Mouse (Mus musculus) layer of hippocampus, adult 9-11 months (tissue): ENCODE data around the gene BC024063.
A peak's percentile ranks its signal among the peaks of the same experiment; 100 is the strongest.
"Not testable (repeated sequence)": the region's sequence is repeated elsewhere in the genome, so short reads cannot be mapped to it uniquely, and the experiment has no call there.

Experiments
- DNase-seq: peaks from one replicate; pipeline ENCODE4 v3.0.0; 2022

The BC024063 gene

DNA sequence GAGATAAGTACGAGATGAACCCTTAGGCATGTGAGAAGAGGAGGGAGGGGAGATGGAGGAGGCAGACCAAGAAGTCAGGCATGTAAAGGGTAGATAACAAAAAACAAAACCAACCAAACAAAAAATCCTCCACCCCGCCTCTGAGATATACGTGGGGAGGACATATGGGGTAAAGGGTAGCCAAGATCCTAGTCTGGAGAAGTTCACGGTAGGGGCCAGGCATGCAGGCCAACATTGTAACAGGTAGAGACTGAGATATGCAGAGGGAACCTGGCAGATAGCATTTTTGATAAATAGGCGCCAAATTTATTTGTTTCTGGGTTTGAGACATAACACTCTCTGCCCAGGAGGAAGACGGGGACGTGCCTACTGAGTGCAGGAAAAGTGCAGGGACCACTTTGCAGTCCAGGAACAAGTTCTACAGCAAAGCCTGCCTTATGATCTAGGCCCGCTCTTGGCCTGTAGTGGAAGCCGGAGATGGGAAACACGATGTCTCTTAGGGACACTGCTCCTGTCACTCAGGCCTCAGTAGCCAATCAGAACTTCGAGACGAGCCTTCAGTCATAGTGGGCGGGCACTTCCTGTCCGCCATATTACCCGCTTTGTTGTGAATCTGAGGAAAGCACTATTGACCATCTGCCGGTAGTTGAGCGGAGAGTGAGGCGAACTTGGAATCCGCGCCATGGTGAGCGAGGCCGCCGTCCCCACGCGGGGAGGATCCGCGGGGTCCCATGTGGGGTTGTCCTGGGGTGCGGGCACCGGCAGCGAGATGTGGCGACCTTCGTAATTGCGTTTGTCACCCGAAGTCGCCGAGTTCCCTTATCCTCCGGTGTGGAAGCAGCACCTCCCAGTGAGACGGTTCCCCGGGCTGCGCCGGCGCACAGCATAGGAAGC lies at the start of gene BC024063:
Gene BC024063 (plus strand): TSS at position 626 of the 894 bp plus-strand sequence.
- peak; percentile 87 for DNase-seq

GRCm38 (mm10) chr10:82042191-82042590 lies 41.0 kb upstream of the BC024063 start:
- DNase-seq = no peak

GRCm38 (mm10) chr10:82046603-82047002 lies 36.5 kb upstream of the BC024063 start:
- no peak for DNase-seq

GRCm38 (mm10) chr10:82047597-82048459 lies 35.3 kb upstream of the BC024063 start, which contains the start of gene Zfp873:
TSS of gene Zfp873 (plus strand) at chr10:82048123.
- DNase-seq = peak; percentile 96

GRCm38 (mm10) chr10:82048460-82048804 lies 34.7 kb upstream of the BC024063 start:
- DNase-seq = not testable (repeated sequence)

DNA sequence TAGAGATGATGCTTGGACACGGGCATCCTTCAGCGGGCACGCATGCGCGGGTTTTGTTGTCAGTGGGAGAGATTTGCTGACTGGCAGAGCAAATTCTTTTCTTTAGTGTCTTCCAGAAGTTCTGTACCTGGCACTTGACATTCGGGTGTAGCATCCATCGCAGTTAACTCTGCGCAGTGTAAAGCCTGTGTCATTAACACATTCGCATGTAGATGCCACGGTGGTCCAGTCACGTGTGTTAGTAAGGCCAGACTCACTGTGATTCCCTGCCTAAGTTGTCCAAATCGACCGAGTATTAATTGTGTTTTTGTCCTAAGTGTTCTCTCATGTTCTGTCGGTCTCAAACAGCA lies 444 bp downstream of the BC024063 start:
- not testable (repeated sequence) for DNase-seq

- no peak for DNase-seq
Measured at GRCm38 (mm10) chr10:82117206-82117605, 34.1 kb downstream of the BC024063 start.

DNA sequence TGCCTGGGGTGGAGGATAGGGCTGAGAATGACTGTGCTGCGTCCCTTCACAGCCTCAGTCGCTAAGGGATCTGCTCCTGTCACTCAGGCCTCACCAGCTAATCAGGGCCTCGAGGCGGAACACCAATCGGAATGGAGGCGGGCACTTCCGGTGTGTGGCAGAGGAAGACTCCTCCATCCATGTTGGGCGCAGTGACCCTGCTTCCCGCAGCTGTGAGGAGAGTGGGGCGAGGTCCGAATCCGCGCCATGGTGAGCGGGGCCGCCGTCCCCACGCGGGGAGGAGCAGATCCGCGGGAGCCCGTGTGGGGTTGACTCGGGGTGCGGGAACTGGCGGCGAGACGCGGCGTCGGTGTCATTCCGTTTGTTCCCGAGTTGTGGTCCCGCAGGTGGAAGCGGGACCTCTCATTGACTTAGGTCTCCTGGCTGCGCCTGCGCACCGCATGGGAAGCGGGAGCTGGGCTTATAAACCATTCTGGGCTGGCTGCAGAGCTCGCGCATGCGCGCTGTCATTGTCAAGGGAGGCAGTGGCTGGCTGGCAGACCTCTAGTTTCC lies 44.8 kb downstream of the BC024063 start, which contains the start of gene AU041133:
Gene AU041133 (plus strand): TSS at position 164 of the 552 bp plus-strand sequence.
- DNase-seq = peak; percentile 95

- no peak for DNase-seq
Measured at GRCm38 (mm10) chr10:82145282-82145681, 62.1 kb downstream of the BC024063 start.

DNA sequence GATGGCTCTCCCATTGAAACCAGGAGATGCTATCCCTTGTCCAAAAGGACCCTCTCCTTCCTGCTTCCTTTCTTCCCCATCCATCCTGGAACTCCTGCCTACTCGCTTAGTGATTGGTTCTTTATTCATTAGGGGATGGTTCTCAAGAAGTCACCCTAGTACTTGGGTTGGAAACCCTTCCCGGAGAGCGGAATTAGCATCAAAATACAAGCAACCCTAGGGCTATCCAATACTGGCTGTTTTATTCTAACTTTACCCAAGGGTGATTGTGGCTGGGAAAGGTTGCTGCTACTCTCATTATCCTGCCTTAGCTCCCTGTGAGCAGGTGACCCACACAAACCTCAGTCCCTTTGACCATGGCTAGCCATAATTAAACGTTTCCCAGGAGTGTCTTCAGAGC lies 64.4 kb downstream of the BC024063 start:
- DNase-seq = no peak
